Mouse (Mus musculus): ENCODE data around the gene Actr3b. TPM values are rescaled to one million over a fixed set of nuclear protein-coding genes. Genes with fewer than 3 reads are reported as not detected.
"Not testable (repeated sequence)": the region's sequence is repeated elsewhere in the genome, so short reads cannot be mapped to it uniquely, and the experiment has no call there.

Actr3b gene
- total RNA-seq (2015; ENCODE audit: low replicate concordance), result 0.72 TPM in 1 of 2 replicates, not detected in the other
- total RNA-seq (2017; ENCODE audit: low replicate concordance), result not detected in 2 replicates

- ATAC-seq (replicated peaks; ENCODE audit: low FRiP score, poor library complexity, severe bottlenecking), result peak; percentile 70; the same call in 1 of the 2 replicates
Measured at GRCm38 (mm10) chr5:25759460-25760409, at the start of gene Actr3b. Actr3b (plus strand) TSS chr5:25759997.

- ATAC-seq (replicated peaks; ENCODE audit: low FRiP score, poor library complexity, severe bottlenecking), result not testable (repeated sequence)
Measured at GRCm38 (mm10) chr5:25713001-25713706, 46.6 kb upstream of the Actr3b start.

- ATAC-seq (replicated peaks; ENCODE audit: low FRiP score, poor library complexity, severe bottlenecking), result no peak
Measured at GRCm38 (mm10) chr5:25719390-25719789, 40.4 kb upstream of the Actr3b start.

GRCm38 (mm10) chr5:25723016-25723415, 36.8 kb upstream of the Actr3b start:
- no peak for ATAC-seq (replicated peaks; ENCODE audit: low FRiP score, poor library complexity, severe bottlenecking)

GRCm38 (mm10) chr5:25724134-25724675, 35.6 kb upstream of the Actr3b start:
- ATAC-seq (replicated peaks; ENCODE audit: low FRiP score, poor library complexity, severe bottlenecking), result no peak

GRCm38 (mm10) chr5:25734318-25734717, 25.5 kb upstream of the Actr3b start:
- no peak for ATAC-seq (replicated peaks; ENCODE audit: low FRiP score, poor library complexity, severe bottlenecking)

GRCm38 (mm10) chr5:25735861-25736260, 23.9 kb upstream of the Actr3b start:
- ATAC-seq (replicated peaks; ENCODE audit: low FRiP score, poor library complexity, severe bottlenecking), result no peak

- ATAC-seq (replicated peaks; ENCODE audit: low FRiP score, poor library complexity, severe bottlenecking), result no peak
Measured at GRCm38 (mm10) chr5:25738448-25738847, 21.3 kb upstream of the Actr3b start.

- ATAC-seq (replicated peaks; ENCODE audit: low FRiP score, poor library complexity, severe bottlenecking), result not testable (repeated sequence)
Measured at GRCm38 (mm10) chr5:25738902-25739301, 20.9 kb upstream of the Actr3b start.

- ATAC-seq (replicated peaks; ENCODE audit: low FRiP score, poor library complexity, severe bottlenecking), result no peak
Measured at GRCm38 (mm10) chr5:25747904-25748303, 11.9 kb upstream of the Actr3b start.

- no peak for ATAC-seq (replicated peaks; ENCODE audit: low FRiP score, poor library complexity, severe bottlenecking)
Measured at GRCm38 (mm10) chr5:25748613-25749012, 11.2 kb upstream of the Actr3b start.

- ATAC-seq (replicated peaks; ENCODE audit: low FRiP score, poor library complexity, severe bottlenecking), result no peak
Measured at GRCm38 (mm10) chr5:25751552-25751951, 8.2 kb upstream of the Actr3b start.

- no peak for ATAC-seq (replicated peaks; ENCODE audit: low FRiP score, poor library complexity, severe bottlenecking)
Measured at GRCm38 (mm10) chr5:25752862-25753261, 6.9 kb upstream of the Actr3b start.

GRCm38 (mm10) chr5:25753556-25754235, 6.1 kb upstream of the Actr3b start:
- no peak; the same call in 1 of the 2 replicates for ATAC-seq (replicated peaks; ENCODE audit: low FRiP score, poor library complexity, severe bottlenecking)

- no peak for ATAC-seq (replicated peaks; ENCODE audit: low FRiP score, poor library complexity, severe bottlenecking)
Measured at GRCm38 (mm10) chr5:25754236-25754766, 5.5 kb upstream of the Actr3b start.

GRCm38 (mm10) chr5:25760410-25760832, 624 bp downstream of the Actr3b start:
- no peak for ATAC-seq (replicated peaks; ENCODE audit: low FRiP score, poor library complexity, severe bottlenecking)

- ATAC-seq (replicated peaks; ENCODE audit: low FRiP score, poor library complexity, severe bottlenecking), result no peak
Measured at GRCm38 (mm10) chr5:25760871-25761270, 1.1 kb downstream of the Actr3b start.

GRCm38 (mm10) chr5:25761850-25762249, 2.1 kb downstream of the Actr3b start:
- ATAC-seq (replicated peaks; ENCODE audit: low FRiP score, poor library complexity, severe bottlenecking), result no peak

GRCm38 (mm10) chr5:25769006-25769405, 9.2 kb downstream of the Actr3b start:
- no peak for ATAC-seq (replicated peaks; ENCODE audit: low FRiP score, poor library complexity, severe bottlenecking)
